Comparison of ENCODE assay signal across 8 mouse cellular contexts in genomic region chr12:80083937-80084336, GRCm38 (mm10). TPM values are rescaled to one million over a fixed set of nuclear protein-coding genes. Genes with fewer than 3 reads are reported as not detected.
DNase-seq lines count a peak whose midpoint lies in the region; ATAC-seq and TF ChIP-seq lines count a peak whose summit lies in the region.

No protein-coding gene starts in this region.

- H3K27me3 ChIP-seq in hindbrain, embryonic 10.5 days (ENCODE audit: insufficient read depth, poor library complexity, severe bottlenecking): no peaks in the 10 kb centered on the region
- H3K27me3 ChIP-seq in hindbrain, embryonic 14.5 days (ENCODE audit: control insufficient read depth, insufficient read depth, low read length): no peaks in the 10 kb centered on the region
- H3K27me3 ChIP-seq in embryonic facial prominence, embryonic 10.5 days (replicated peaks; ENCODE audit: low read depth, poor library complexity, severe bottlenecking): no peaks in the 10 kb centered on the region
- no peaks in the 10 kb centered on the region for H3K27me3 ChIP-seq in limb, embryonic 10.5 days (ENCODE audit: low read depth, poor library complexity, severe bottlenecking)
- no peaks in the 10 kb centered on the region for H3K27me3 ChIP-seq in midbrain, embryonic 13.5 days

- no peaks in the 10 kb centered on the region for H3K36me3 ChIP-seq in hindbrain, embryonic 10.5 days
- no peaks in the 10 kb centered on the region for H3K36me3 ChIP-seq in hindbrain, embryonic 14.5 days (replicated peaks; ENCODE audit: control insufficient read depth, insufficient read depth)
- H3K36me3 ChIP-seq in embryonic facial prominence, embryonic 10.5 days (replicated peaks): no peaks in the 10 kb centered on the region
- H3K36me3 ChIP-seq in limb, embryonic 10.5 days: no peaks in the 10 kb centered on the region
- no peaks in the 10 kb centered on the region for H3K36me3 ChIP-seq in midbrain, embryonic 13.5 days

- H3K4me3 ChIP-seq in hindbrain, embryonic 10.5 days: no peak overlapping the region; the same call in 1 of the 2 replicates
- no peak overlapping the region for H3K4me3 ChIP-seq in hindbrain, embryonic 14.5 days (replicated peaks; ENCODE audit: low read length)
- H3K4me3 ChIP-seq in embryonic facial prominence, embryonic 10.5 days: 0 out of 2 replicates have a peak overlapping the region, but pooled peaks have one; percentile 4
- no peak overlapping the region for H3K4me3 ChIP-seq in limb, embryonic 10.5 days
- no peak overlapping the region for H3K4me3 ChIP-seq in olfactory bulb, adult 2 months (ENCODE audit: insufficient read depth, low read depth, low read length)
- no peak overlapping the region for H3K4me3 ChIP-seq in midbrain, embryonic 13.5 days (replicated peaks)

- no peaks in the 10 kb centered on the region for H3K9me3 ChIP-seq in hindbrain, embryonic 10.5 days
- no peaks in the 10 kb centered on the region for H3K9me3 ChIP-seq in hindbrain, embryonic 14.5 days (ENCODE audit: control insufficient read depth, low read length)
- no peaks in the 10 kb centered on the region for H3K9me3 ChIP-seq in embryonic facial prominence, embryonic 10.5 days
- no peaks in the 10 kb centered on the region for H3K9me3 ChIP-seq in limb, embryonic 10.5 days (replicated peaks)
- no peaks in the 10 kb centered on the region for H3K9me3 ChIP-seq in midbrain, embryonic 13.5 days

- WGBS in hindbrain, embryonic 10.5 days: 3% methylated on average over 3 of the region's 3 CpGs
- WGBS in hindbrain, embryonic 14.5 days: 10% methylated on average over 3 of the region's 3 CpGs
- WGBS in embryonic facial prominence, embryonic 10.5 days: 6% methylated on average over 3 of the region's 3 CpGs
- 7% methylated on average over 3 of the region's 3 CpGs for WGBS in limb, embryonic 10.5 days
- WGBS in olfactory bulb, adult 2 months: 45% methylated on average over 3 of the region's 3 CpGs
- WGBS in midbrain, embryonic 13.5 days: 14% methylated on average over 3 of the region's 3 CpGs

- no peak overlapping the region for H3K9ac ChIP-seq in hindbrain, embryonic 14.5 days
- H3K9ac ChIP-seq in midbrain, embryonic 13.5 days (replicated peaks): no peak overlapping the region

- H3K4me1 ChIP-seq in hindbrain, embryonic 10.5 days (replicated peaks): peaks cover 31% of the 10 kb centered on the region
- no peaks in the 10 kb centered on the region for H3K4me1 ChIP-seq in hindbrain, embryonic 14.5 days (replicated peaks; ENCODE audit: control insufficient read depth, insufficient read depth, low read length)
- peaks cover 49% of the 10 kb centered on the region for H3K4me1 ChIP-seq in embryonic facial prominence, embryonic 10.5 days
- H3K4me1 ChIP-seq in limb, embryonic 10.5 days: peaks cover 48% of the 10 kb centered on the region
- no peaks in the 10 kb centered on the region for H3K4me1 ChIP-seq in olfactory bulb, adult 2 months (ENCODE audit: control insufficient read depth, insufficient read depth, low read length)
- 0 out of 2 replicates have a peak, but pooled peaks cover 6% of the 10 kb centered on the region for H3K4me1 ChIP-seq in midbrain, embryonic 13.5 days (replicated peaks)

- TF ChIP-seq CTCF in olfactory bulb, adult 2 months (IDR thresholded peaks at IDR 0.05; ENCODE audit: insufficient read depth, low read depth, low read length): no peak

- TF ChIP-seq POLR2A in olfactory bulb, adult 2 months (IDR thresholded peaks at IDR 0.05; ENCODE audit: insufficient read depth, low read depth, low read length): no peak

- DNase-seq in hindbrain, embryonic 10.5 days (ENCODE audit: low spot score): peak; percentile 60
- no peak for DNase-seq in hindbrain, embryonic 14.5 days (ENCODE audit: low spot score)
- DNase-seq in embryonic facial prominence, embryonic 10.5 days (ENCODE audit: low spot score): peak; percentile 58
- DNase-seq in heart, postnatal 10 days: peak; percentile 86 to 87
- no peak for DNase-seq in limb, embryonic 10.5 days (ENCODE audit: low spot score)
- no peak for DNase-seq in natural killer cell, adult 2 months (ENCODE audit: low spot score in 2 of 2)

- intact Hi-C loops in heart, postnatal 10 days (cut with DNase I): loop anchor here (2.0 kb wide), 1 partner anchor 21 kb away; no protein-coding TSS in a partner anchor

- no peak for ATAC-seq in hindbrain, embryonic 14.5 days (ENCODE audit: low FRiP score)
- no peak for ATAC-seq in midbrain, embryonic 13.5 days

- H3K4me2 ChIP-seq in hindbrain, embryonic 14.5 days (replicated peaks): no peak overlapping the region
- no peak overlapping the region for H3K4me2 ChIP-seq in midbrain, embryonic 13.5 days (replicated peaks)

- H3K27ac ChIP-seq in hindbrain, embryonic 10.5 days: peak overlapping the region; percentile 81
- H3K27ac ChIP-seq in hindbrain, embryonic 14.5 days: no peak overlapping the region
- peak overlapping the region; percentile 76 for H3K27ac ChIP-seq in embryonic facial prominence, embryonic 10.5 days (replicated peaks)
- H3K27ac ChIP-seq in limb, embryonic 10.5 days: peak overlapping the region; percentile 71
- H3K27ac ChIP-seq in olfactory bulb, adult 2 months (ENCODE audit: insufficient read depth, low read depth, low read length): 0 out of 2 replicates have a peak overlapping the region, but pooled peaks have one; percentile 3
- H3K27ac ChIP-seq in midbrain, embryonic 13.5 days: no peak overlapping the region

RNA-seq across cellular contexts. Expression of gene Zfp36l1, which starts 28.9 kb away (rescaled TPM):
- 106 and 117 TPM in 2 replicates for polyA plus RNA-seq in hindbrain, embryonic 10.5 days (2016; fragmentation: Nextera tagmentation; extraction: Ambion mirVana)
- polyA plus RNA-seq in hindbrain, embryonic 14.5 days (2014; fragmentation: Nextera tagmentation; extraction: Ambion mirVana): 47.7 and 48.8 TPM in 2 replicates
- 114 and 119 TPM in 2 replicates for polyA plus RNA-seq in embryonic facial prominence, embryonic 10.5 days (2016; fragmentation: Nextera tagmentation; extraction: Ambion mirVana)
- 100 to 1,000 TPM; 126 to 152 TPM for total RNA-seq in heart, postnatal 10 days (2021)
- polyA plus RNA-seq in limb, embryonic 10.5 days (2016; fragmentation: Nextera tagmentation; extraction: Ambion mirVana): 88.4 and 96.4 TPM in 2 replicates
- not detected in 2 replicates for polyA plus RNA-seq in olfactory bulb, adult 2 months (2012; ENCODE audit: insufficient read depth, insufficient read length, low replicate concordance, missing spikeins)
- polyA plus RNA-seq in midbrain, embryonic 13.5 days (2015; fragmentation: Nextera tagmentation; extraction: Ambion mirVana): 51.7 and 60.1 TPM in 2 replicates

Comparison
In these comparisons a context has a peak if more than half of its experiments do, and no peak if none do; other contexts are left out.
1. DNase-seq: peak in hindbrain, embryonic 10.5 days (single experiment), embryonic facial prominence, embryonic 10.5 days (single experiment) and heart, postnatal 10 days (2 of 2); none in hindbrain, embryonic 14.5 days (single experiment), limb, embryonic 10.5 days (single experiment) and natural killer cell, adult 2 months (0 of 2).
2. H3K27ac ChIP-seq: peak in hindbrain, embryonic 10.5 days (single experiment), embryonic facial prominence, embryonic 10.5 days (single experiment), limb, embryonic 10.5 days (single experiment) and olfactory bulb, adult 2 months (single experiment); none in hindbrain, embryonic 14.5 days (single experiment) and midbrain, embryonic 13.5 days (single experiment).